Mouse (Mus musculus): ENCODE measurements around the gene Gm10053. TPM values are rescaled to one million over a fixed set of nuclear protein-coding genes. Genes with fewer than 3 reads are reported as not detected.

Gene Gm10053
- polyA plus RNA-seq, 1 experiment, result 230 TPM

GRCm38 (mm10) chr19:24873873-24874272 lies 1.6 kb upstream of the Gm10053 start:
- Histone ChIP-seq H3K9ac (ENCODE audit: low read depth, poor library complexity, severe bottlenecking) (no peak overlapping the region), H3K4me3 (ENCODE audit: low read depth, low read length) (no peak overlapping the region), H3K27me3 (ENCODE audit: control insufficient read depth, insufficient read depth, low read length, poor library complexity, severe bottlenecking) (no peaks in the 10 kb centered on the region), H3K9me3 (replicated peaks; ENCODE audit: control insufficient read depth, insufficient read depth, low read length, poor library complexity, severe bottlenecking) (no peaks in the 10 kb centered on the region), H3K4me1 (ENCODE audit: control insufficient read depth, insufficient read depth, low read length) (no peaks in the 10 kb centered on the region), H3K27ac (ENCODE audit: insufficient read depth, low read length) (no peak overlapping the region), H3K36me3 (ENCODE audit: control insufficient read depth, insufficient read depth, low read length, poor library complexity, severe bottlenecking) (no peaks in the 10 kb centered on the region)
- TF ChIP-seq EP300 (IDR thresholded peaks at IDR 0.05; ENCODE audit: insufficient read depth, low read depth, low read length) (no peak), CTCF (IDR thresholded peaks at IDR 0.05; ENCODE audit: low read depth, low read length) (no peak), POLR2A (IDR thresholded peaks at IDR 0.05; ENCODE audit: insufficient read depth, low read length) (no peak)

GRCm38 (mm10) chr19:24881237-24881636 lies 5.8 kb downstream of the Gm10053 start:
- Histone ChIP-seq H3K4me3 (ENCODE audit: low read depth, low read length) (no peak overlapping the region), H3K9me3 (replicated peaks; ENCODE audit: control insufficient read depth, insufficient read depth, low read length, poor library complexity, severe bottlenecking) (no peaks in the 10 kb centered on the region), H3K9ac (ENCODE audit: low read depth, poor library complexity, severe bottlenecking) (no peak overlapping the region), H3K27me3 (ENCODE audit: control insufficient read depth, insufficient read depth, low read length, poor library complexity, severe bottlenecking) (no peaks in the 10 kb centered on the region), H3K4me1 (ENCODE audit: control insufficient read depth, insufficient read depth, low read length) (no peaks in the 10 kb centered on the region), H3K27ac (ENCODE audit: insufficient read depth, low read length) (no peak overlapping the region), H3K36me3 (ENCODE audit: control insufficient read depth, insufficient read depth, low read length, poor library complexity, severe bottlenecking) (no peaks in the 10 kb centered on the region)
- no peak for TF ChIP-seq POLR2A (IDR thresholded peaks at IDR 0.05; ENCODE audit: insufficient read depth, low read length)
- no peak for TF ChIP-seq CTCF (IDR thresholded peaks at IDR 0.05; ENCODE audit: low read depth, low read length)
- TF ChIP-seq EP300 (IDR thresholded peaks at IDR 0.05; ENCODE audit: insufficient read depth, low read depth, low read length), result no peak

GRCm38 (mm10) chr19:24885504-24885903 lies 10.0 kb downstream of the Gm10053 start:
- H3K4me3 ChIP-seq (ENCODE audit: low read depth, low read length), result no peak overlapping the region
- H3K27me3 ChIP-seq (ENCODE audit: control insufficient read depth, insufficient read depth, low read length, poor library complexity, severe bottlenecking), result no peaks in the 10 kb centered on the region
- no peaks in the 10 kb centered on the region for H3K36me3 ChIP-seq (ENCODE audit: control insufficient read depth, insufficient read depth, low read length, poor library complexity, severe bottlenecking)
- no peak overlapping the region for H3K9ac ChIP-seq (ENCODE audit: low read depth, poor library complexity, severe bottlenecking)
- no peaks in the 10 kb centered on the region for H3K9me3 ChIP-seq (replicated peaks; ENCODE audit: control insufficient read depth, insufficient read depth, low read length, poor library complexity, severe bottlenecking)
- H3K4me1 ChIP-seq (ENCODE audit: control insufficient read depth, insufficient read depth, low read length), result no peaks in the 10 kb centered on the region
- no peak overlapping the region for H3K27ac ChIP-seq (ENCODE audit: insufficient read depth, low read length)
- TF ChIP-seq CTCF (IDR thresholded peaks at IDR 0.05; ENCODE audit: low read depth, low read length), result peak; percentile 74
- TF ChIP-seq EP300 (IDR thresholded peaks at IDR 0.05; ENCODE audit: insufficient read depth, low read depth, low read length), result no peak

GRCm38 (mm10) chr19:24886888-24887287 lies 11.4 kb downstream of the Gm10053 start:
- no peak overlapping the region for H3K9ac ChIP-seq (ENCODE audit: low read depth, poor library complexity, severe bottlenecking)
- no peak overlapping the region for H3K4me3 ChIP-seq (ENCODE audit: low read depth, low read length)
- no peaks in the 10 kb centered on the region for H3K27me3 ChIP-seq (ENCODE audit: control insufficient read depth, insufficient read depth, low read length, poor library complexity, severe bottlenecking)
- no peaks in the 10 kb centered on the region for H3K4me1 ChIP-seq (ENCODE audit: control insufficient read depth, insufficient read depth, low read length)
- no peak overlapping the region for H3K27ac ChIP-seq (ENCODE audit: insufficient read depth, low read length)
- no peaks in the 10 kb centered on the region for H3K9me3 ChIP-seq (replicated peaks; ENCODE audit: control insufficient read depth, insufficient read depth, low read length, poor library complexity, severe bottlenecking)
- H3K36me3 ChIP-seq (ENCODE audit: control insufficient read depth, insufficient read depth, low read length, poor library complexity, severe bottlenecking), result no peaks in the 10 kb centered on the region
- TF ChIP-seq POLR2A (IDR thresholded peaks at IDR 0.05; ENCODE audit: insufficient read depth, low read length) (no peak), EP300 (IDR thresholded peaks at IDR 0.05; ENCODE audit: insufficient read depth, low read depth, low read length) (no peak), CTCF (IDR thresholded peaks at IDR 0.05; ENCODE audit: low read depth, low read length) (no peak)

GRCm38 (mm10) chr19:24896536-24896935 lies 21.1 kb downstream of the Gm10053 start:
- no peaks in the 10 kb centered on the region for H3K4me1 ChIP-seq (ENCODE audit: control insufficient read depth, insufficient read depth, low read length)
- no peak overlapping the region for H3K27ac ChIP-seq (ENCODE audit: insufficient read depth, low read length)
- no peak overlapping the region for H3K9ac ChIP-seq (ENCODE audit: low read depth, poor library complexity, severe bottlenecking)
- H3K9me3 ChIP-seq (replicated peaks; ENCODE audit: control insufficient read depth, insufficient read depth, low read length, poor library complexity, severe bottlenecking), result no peaks in the 10 kb centered on the region; the same call in 1 of the 2 replicates
- no peaks in the 10 kb centered on the region for H3K36me3 ChIP-seq (ENCODE audit: control insufficient read depth, insufficient read depth, low read length, poor library complexity, severe bottlenecking)
- H3K27me3 ChIP-seq (ENCODE audit: control insufficient read depth, insufficient read depth, low read length, poor library complexity, severe bottlenecking), result peaks cover 15% of the 10 kb centered on the region; the same call in 1 of the 2 replicates
- no peak overlapping the region for H3K4me3 ChIP-seq (ENCODE audit: low read depth, low read length)
- TF ChIP-seq CTCF (IDR thresholded peaks at IDR 0.05; ENCODE audit: low read depth, low read length), result no peak
- TF ChIP-seq POLR2A (IDR thresholded peaks at IDR 0.05; ENCODE audit: insufficient read depth, low read length), result no peak
- no peak for TF ChIP-seq EP300 (IDR thresholded peaks at IDR 0.05; ENCODE audit: insufficient read depth, low read depth, low read length)

- Histone ChIP-seq H3K36me3 (ENCODE audit: control insufficient read depth, insufficient read depth, low read length, poor library complexity, severe bottlenecking) (no peaks in the 10 kb centered on the region), H3K9me3 (replicated peaks; ENCODE audit: control insufficient read depth, insufficient read depth, low read length, poor library complexity, severe bottlenecking) (no peaks in the 10 kb centered on the region; the same call in 1 of the 2 replicates), H3K4me1 (ENCODE audit: control insufficient read depth, insufficient read depth, low read length) (no peaks in the 10 kb centered on the region), H3K9ac (ENCODE audit: low read depth, poor library complexity, severe bottlenecking) (no peak overlapping the region), H3K4me3 (ENCODE audit: low read depth, low read length) (peak overlapping the region; percentile 17), H3K27ac (ENCODE audit: insufficient read depth, low read length) (no peak overlapping the region), H3K27me3 (ENCODE audit: control insufficient read depth, insufficient read depth, low read length, poor library complexity, severe bottlenecking) (peaks cover 17% of the 10 kb centered on the region)
- no peak for TF ChIP-seq POLR2A (IDR thresholded peaks at IDR 0.05; ENCODE audit: insufficient read depth, low read length)
- no peak for TF ChIP-seq CTCF (IDR thresholded peaks at IDR 0.05; ENCODE audit: low read depth, low read length)
- TF ChIP-seq EP300 (IDR thresholded peaks at IDR 0.05; ENCODE audit: insufficient read depth, low read depth, low read length), result no peak
Observed at GRCm38 (mm10) chr19:24897006-24897895, 21.8 kb downstream of the Gm10053 start.
